Mouse (Mus musculus) C2C12 (cell line): ENCODE measurements around the gene Tollip.

ENCODE experiments used
- CTCF ChIP-seq: IDR thresholded peaks from one replicate; pipeline ENCODE4 v1.5.1; 2011; ENCODE audit not compliant: control insufficient read depth, insufficient read depth, insufficient read length
- MAX ChIP-seq: IDR thresholded peaks from one replicate; pipeline ENCODE4 v1.6.1; 2011; ENCODE audit warnings: mild to moderate bottlenecking, control low read depth

GRCm38 (mm10) chr7:141835941-141836340 lies 82.4 kb downstream of the Tollip start:
- TF ChIP-seq CTCF (no peak), MAX (no peak)
